Mouse (Mus musculus): ENCODE data around the gene Abhd17c. TPM values are rescaled to one million over a fixed set of nuclear protein-coding genes. Genes with fewer than 3 reads are reported as not detected.

Gene Abhd17c
- total and polyA plus RNA-seq, 3 experiments = 35.3 to 44.0 (median 40.4) TPM

GRCm38 (mm10) chr7:84196221-84196620 lies 44.5 kb upstream of the Abhd17c start:
- Histone ChIP-seq H3K27ac (ENCODE audit: insufficient read depth, low read depth) (peak overlapping the region; percentile 44; the same call in 1 of the 2 replicates), H3K36me3 (replicated peaks in 1 of 2; ENCODE audit: control insufficient read depth in 1 of 2, insufficient read depth in 1 of 2, low read length in 1 of 2) (no peaks in the 10 kb centered on the region), H3K27me3 (replicated peaks) (no peaks in the 10 kb centered on the region), H3K79me2 (replicated peaks; ENCODE audit: control insufficient read depth, extremely low read depth, insufficient read depth, poor library complexity, severe bottlenecking) (no peaks in the 10 kb centered on the region), H3K9me3 (replicated peaks; ENCODE audit: low read length) (peaks cover 2% of the 10 kb centered on the region), H3K4me3 (replicated peaks in 1 of 3; ENCODE audit: low read depth in 2 of 3, low read length in 2 of 3, poor library complexity in 1 of 3) (no peak overlapping the region), H3K4me2 (ENCODE audit: insufficient read depth, low read depth, poor library complexity, severe bottlenecking) (peak overlapping the region; percentile 34), H3K9ac (ENCODE audit: insufficient read depth, low read depth) (peak overlapping the region; percentile 24; the same call in 1 of the 2 replicates), H3K4me1 (ENCODE audit: control insufficient read depth in 1 of 2, insufficient read depth in 2 of 2) (peaks cover 24 to 35% of the 10 kb centered on the region in 2 experiments)
- TF ChIP-seq HCFC1 (IDR thresholded peaks at IDR 0.05; ENCODE audit: low read depth, low read length) = no peak
- no peak for TF ChIP-seq ZC3H11A (IDR thresholded peaks at IDR 0.05; ENCODE audit: low read depth, low read length)
- no peak for TF ChIP-seq UBTF (IDR thresholded peaks at IDR 0.05; ENCODE audit: low read depth, low read length)
- no peak; the same call in 1 of the 2 replicates for TF ChIP-seq RAD21 (IDR thresholded peaks at IDR 0.05; ENCODE audit: low read depth, low read length)
- peak; percentile 85 for TF ChIP-seq ETS1 (conservative IDR thresholded peaks at IDR 0.05; ENCODE audit: low read depth, low read length)
- TF ChIP-seq PAX5 (IDR thresholded peaks at IDR 0.05; ENCODE audit: low read length) = no peak
- TF ChIP-seq TBP (conservative IDR thresholded peaks at IDR 0.05; ENCODE audit: low read depth, low read length) = no peak
- TF ChIP-seq JUND (conservative IDR thresholded peaks at IDR 0.05; ENCODE audit: low read depth, low read length) = peak; percentile 87
- 0 out of 2 replicates have a peak, but pooled peaks have one; percentile 20 for TF ChIP-seq MAZ (IDR thresholded peaks at IDR 0.05; ENCODE audit: low read depth, low read length)
- peak; percentile 38; the same call in 1 of the 2 replicates for TF ChIP-seq ELF1 (IDR thresholded peaks at IDR 0.05; ENCODE audit: low read depth, low read length)
- peak; percentile 74 for TF ChIP-seq MEF2A (IDR thresholded peaks at IDR 0.05; ENCODE audit: borderline replicate concordance, low read depth, low read length)
- no peak for TF ChIP-seq GABPA (IDR thresholded peaks at IDR 0.05; ENCODE audit: insufficient replicate concordance, low read depth, low read length)
- no peak for TF ChIP-seq KAT2A (IDR thresholded peaks at IDR 0.05; ENCODE audit: insufficient replicate concordance, low read length)
- peak; percentile 75; the same call in 1 of the 2 replicates for TF ChIP-seq IRF4 (IDR thresholded peaks at IDR 0.05; ENCODE audit: low read depth, low read length)
- TF ChIP-seq MYC (IDR thresholded peaks at IDR 0.05; ENCODE audit: low read depth, low read length) = 0 out of 2 replicates have a peak, but pooled peaks have one; percentile 32
- peak; percentile 79 for TF ChIP-seq EP300 (IDR thresholded peaks at IDR 0.05; ENCODE audit: low read length)
- peak; percentile 81 for TF ChIP-seq JUN (IDR thresholded peaks at IDR 0.05; ENCODE audit: insufficient read depth, low read depth, low read length)
- TF ChIP-seq ZKSCAN1 (IDR thresholded peaks at IDR 0.05; ENCODE audit: borderline replicate concordance, low read depth, low read length) = no peak
- no peak for TF ChIP-seq CTCF (conservative IDR thresholded peaks at IDR 0.05 in 1 of 2, IDR thresholded peaks at IDR 0.05 in 1 of 2; ENCODE audit: low read depth in 2 of 2, low read length in 2 of 2)
- TF ChIP-seq CHD1 (IDR thresholded peaks at IDR 0.05; ENCODE audit: low read depth, low read length) = no peak
- 0 out of 2 replicates have a peak, but pooled peaks have one; percentile 42 for TF ChIP-seq RCOR1 (conservative IDR thresholded peaks at IDR 0.05; ENCODE audit: low read depth, low read length)
- TF ChIP-seq TCF12 (IDR thresholded peaks at IDR 0.05; ENCODE audit: low read depth, low read length) = peak; percentile 59
- TF ChIP-seq ZNF384 (IDR thresholded peaks at IDR 0.05; ENCODE audit: low read depth, low read length) = no peak
- 0 out of 2 replicates have a peak, but pooled peaks have one; percentile 58 for TF ChIP-seq MAFK (IDR thresholded peaks at IDR 0.05; ENCODE audit: insufficient replicate concordance, low read length)
- TF ChIP-seq USF1 (IDR thresholded peaks at IDR 0.05; ENCODE audit: low read depth, low read length) = no peak
- 0 out of 2 replicates have a peak, but pooled peaks have one; percentile 28 for TF ChIP-seq MAX (IDR thresholded peaks at IDR 0.05; ENCODE audit: low read length)
- no peak for TF ChIP-seq CHD2 (IDR thresholded peaks at IDR 0.05; ENCODE audit: low read length)
- TF ChIP-seq BHLHE40 (IDR thresholded peaks at IDR 0.05; ENCODE audit: low read depth, low read length) = peak; percentile 49; the same call in 1 of the 2 replicates
- no peak for TF ChIP-seq SIN3A (IDR thresholded peaks at IDR 0.05; ENCODE audit: low read length)
- in situ Hi-C loops (cut with MboI; ENCODE audit: low pct_ligation_motif_present, low pct_unique_long_range_greater_than_20kb, low sequenced_read_pairs) (no loop called here), dilution Hi-C loops (cut with MboI; ENCODE audit: extremely low pct_ligation_motif_present, extremely low pct_unique_long_range_greater_than_20kb, low sequenced_read_pairs) (no loop called here)
- DNase-seq (ENCODE audit: extremely low read depth) = peak; percentile 58
